Mouse (Mus musculus): Measurements from ENCODE around the gene Atp2b2. TPM values are rescaled to one million over a fixed set of nuclear protein-coding genes. Genes with fewer than 3 reads are reported as not detected.

Atp2b2 gene
- total RNA-seq, 2 experiments from 2014 or later = 3.9 to 5.8 TPM

GRCm38 (mm10) chr6:113941324-113941723 lies 101.1 kb downstream of the Atp2b2 start:
- no peak for DNase-seq

GRCm38 (mm10) chr6:113939442-113939841 lies 103.0 kb downstream of the Atp2b2 start:
- DNase-seq = no peak

- no peak for DNase-seq
These were observed 105.5 kb downstream of the Atp2b2 start for GRCm38 (mm10) chr6:113936811-113937508.

GRCm38 (mm10) chr6:113936111-113936510 lies 106.3 kb downstream of the Atp2b2 start:
- DNase-seq = no peak

- peak; percentile 20 for DNase-seq
These were observed 107.7 kb downstream of the Atp2b2 start for GRCm38 (mm10) chr6:113934692-113935091.

GRCm38 (mm10) chr6:113933261-113934151 lies 108.9 kb downstream of the Atp2b2 start:
- no peak for DNase-seq

- DNase-seq = no peak
These were observed 113.1 kb downstream of the Atp2b2 start for GRCm38 (mm10) chr6:113929191-113929875.

GRCm38 (mm10) chr6:113923249-113923648 lies 119.2 kb downstream of the Atp2b2 start:
- no peak for DNase-seq

- no peak for DNase-seq
These were observed 121.9 kb downstream of the Atp2b2 start for GRCm38 (mm10) chr6:113920466-113920865.

GRCm38 (mm10) chr6:113912753-113913152 lies 129.7 kb downstream of the Atp2b2 start:
- DNase-seq = no peak

- DNase-seq = no peak
These were observed 131.3 kb downstream of the Atp2b2 start for GRCm38 (mm10) chr6:113911094-113911493.

- DNase-seq = no peak
These were observed 131.9 kb downstream of the Atp2b2 start for GRCm38 (mm10) chr6:113910411-113911055.

GRCm38 (mm10) chr6:113909836-113910235 lies 132.6 kb downstream of the Atp2b2 start:
- no peak for DNase-seq

- DNase-seq = no peak
These were observed 134.3 kb downstream of the Atp2b2 start for GRCm38 (mm10) chr6:113908066-113908465.

GRCm38 (mm10) chr6:113904406-113904805 lies 138.0 kb downstream of the Atp2b2 start:
- DNase-seq = no peak

GRCm38 (mm10) chr6:113896023-113896422 lies 146.4 kb downstream of the Atp2b2 start:
- DNase-seq = no peak

- no peak for DNase-seq
These were observed 148.4 kb downstream of the Atp2b2 start for GRCm38 (mm10) chr6:113894008-113894407.

GRCm38 (mm10) chr6:113892091-113892674 lies 150.2 kb downstream of the Atp2b2 start:
- DNase-seq = no peak

- DNase-seq = peak; percentile 36
These were observed 151.0 kb downstream of the Atp2b2 start for GRCm38 (mm10) chr6:113891225-113891967.

GRCm38 (mm10) chr6:113890858-113891213 lies 151.6 kb downstream of the Atp2b2 start:
- DNase-seq = no peak

Data from adrenal gland, postnatal 10 days (tissue).